Mouse (Mus musculus) heart, embryonic 16.5 days (tissue): ENCODE results near the gene Glra4. TPM values are rescaled to one million over a fixed set of nuclear protein-coding genes. Genes with fewer than 3 reads are reported as not detected.

Experiments
- polyA plus RNA-seq: library from polyadenylated mRNA; unstranded; fragments of >200 nt; fragmentation: Nextera tagmentation; extraction: Ambion mirVana; gene quantifications from 2 replicates; pipeline ENCODE4 v1.2.1, GENCODE M21; 2015

Glra4 gene
- polyA plus RNA-seq, 1 experiment from 2014 or later, result not detected

Other genes starting within 250 kb of the Glra4 start
- gene Kir3dl2, start 236.1 kb downstream of the Glra4 start, polyA plus RNA-seq, result not detected in 2 replicates
- gene Tceal3, start 189.3 kb downstream of the Glra4 start, polyA plus RNA-seq, result 2.5 and 2.8 TPM in 2 replicates
- 8.7 and 9.3 TPM in 2 replicates for gene Tceal1, start 72.2 kb downstream of the Glra4 start, polyA plus RNA-seq
- 292 and 337 TPM in 2 replicates for gene Morf4l2, start 36.5 kb downstream of the Glra4 start, polyA plus RNA-seq
- gene Plp1, start 42.5 kb upstream of the Glra4 start, polyA plus RNA-seq, result 3.7 and 4.0 TPM in 2 replicates
- 0.20 and 0.24 TPM in 2 replicates for gene Rab9b, start 88.6 kb upstream of the Glra4 start, polyA plus RNA-seq
- gene H2bfm, start 147.2 kb upstream of the Glra4 start, polyA plus RNA-seq, result not detected in 2 replicates
- 8.4 and 10.8 TPM in 2 replicates for gene Tmsb15b2, start 195.4 kb upstream of the Glra4 start, polyA plus RNA-seq
- 1.5 and 1.9 TPM in 2 replicates for gene Tmsb15l, start 196.7 kb upstream of the Glra4 start, polyA plus RNA-seq
- gene Tmsb15b1, start 196.7 kb upstream of the Glra4 start, polyA plus RNA-seq, result 10.1 and 12.4 TPM in 2 replicates
- 1.9 and 2.0 TPM in 2 replicates for gene Zcchc18, start 213.0 kb upstream of the Glra4 start, polyA plus RNA-seq